Mouse (Mus musculus) layer of hippocampus, postnatal 10 days (tissue): ENCODE data around the gene Prtn3. TPM values are rescaled to one million over a fixed set of nuclear protein-coding genes. Genes with fewer than 3 reads are reported as not detected.

ENCODE experiments used
- DNase-seq, 2 experiments: peaks; one replicate each; pipeline ENCODE4 v3.0.0; 2021; ENCODE audit warnings: low spot score in 2 of 2
- total RNA-seq, 2 experiments: library from RNA; stranded (reverse); gene quantifications; 2 replicates each; pipeline ENCODE4 v1.2.3; 2021

Prtn3 gene
- total RNA-seq, 2 experiments from 2014 or later = 3.6 to 3.7 TPM

DNA sequence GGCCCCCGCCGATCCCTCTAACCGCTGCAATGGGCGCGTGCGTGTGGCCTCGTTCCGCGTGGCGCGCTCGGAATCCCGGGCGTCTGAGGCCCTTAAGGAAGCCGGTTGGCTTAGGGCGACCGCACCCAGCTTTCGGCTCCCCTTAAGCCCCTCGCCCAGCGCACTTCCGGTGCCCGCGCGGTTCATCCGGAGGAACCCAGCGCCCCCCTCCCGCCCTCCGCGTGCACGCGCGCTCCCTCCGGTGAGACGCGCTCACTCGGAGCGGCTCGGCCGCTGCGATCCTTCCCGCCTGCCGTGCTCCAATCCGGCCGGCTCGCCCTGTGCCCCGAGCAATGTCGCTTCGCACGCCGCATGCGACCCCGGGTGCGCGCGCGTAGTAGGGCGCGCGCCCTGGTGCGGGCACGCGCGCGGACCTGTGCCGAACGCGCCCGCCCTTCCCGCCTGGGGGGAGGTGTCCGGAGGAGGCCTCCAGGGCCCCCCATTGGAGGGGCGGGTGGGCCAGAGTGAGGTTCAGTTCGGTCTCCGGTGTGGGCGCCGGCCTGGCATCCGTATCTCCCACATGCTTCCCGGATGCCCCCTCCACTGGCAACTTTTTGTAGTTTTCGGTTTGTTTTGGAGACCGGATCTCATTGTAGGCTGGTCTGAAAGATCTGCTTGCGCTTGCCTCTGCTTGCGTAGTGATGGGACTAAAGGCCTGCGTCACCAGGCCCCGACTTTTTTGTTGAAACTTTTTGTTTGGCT lies 19.3 kb upstream of the Prtn3 start:
- DNase-seq = no peak

GRCm38 (mm10) chr10:79855558-79856184 lies 18.6 kb upstream of the Prtn3 start:
- no peak for DNase-seq

GRCm38 (mm10) chr10:79856280-79856679 lies 18.0 kb upstream of the Prtn3 start:
- no peak for DNase-seq

DNA sequence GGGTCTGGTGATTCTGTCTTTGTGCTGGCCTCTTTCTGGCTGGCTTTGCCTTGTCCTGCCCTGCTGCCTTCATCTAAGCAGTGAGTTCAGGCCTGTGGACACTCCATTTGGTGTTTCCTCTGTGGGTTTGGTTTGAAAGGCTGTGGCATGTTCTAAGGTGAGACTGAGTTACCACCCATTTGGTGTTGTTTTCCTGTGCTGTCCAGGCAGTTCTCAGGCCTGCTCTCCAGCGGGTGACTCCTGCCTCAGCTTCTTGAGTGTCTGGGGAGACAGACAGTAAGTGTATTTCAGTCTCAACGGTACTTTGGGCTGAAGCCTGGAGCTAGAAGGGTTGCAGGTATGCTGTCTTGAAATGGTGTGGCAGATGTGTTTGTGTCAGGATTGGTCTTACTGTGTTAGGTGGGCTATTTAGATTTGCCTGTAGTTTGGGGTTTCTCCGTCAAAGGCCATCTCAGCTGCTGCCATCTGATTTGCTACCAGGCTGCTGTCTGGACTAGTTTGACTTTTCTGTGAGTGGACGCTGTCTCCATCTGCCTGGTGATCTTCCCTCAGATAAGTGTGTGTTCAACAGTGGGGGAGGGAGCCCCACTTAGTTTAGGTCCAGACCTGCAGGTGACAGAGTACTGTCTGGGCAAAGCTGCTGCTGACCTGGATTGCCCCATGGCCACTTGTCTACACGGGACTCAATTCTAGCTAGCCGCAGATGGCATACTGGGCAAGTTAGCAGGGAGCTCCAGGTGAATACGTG lies 17.4 kb upstream of the Prtn3 start:
- no peak for DNase-seq

DNA sequence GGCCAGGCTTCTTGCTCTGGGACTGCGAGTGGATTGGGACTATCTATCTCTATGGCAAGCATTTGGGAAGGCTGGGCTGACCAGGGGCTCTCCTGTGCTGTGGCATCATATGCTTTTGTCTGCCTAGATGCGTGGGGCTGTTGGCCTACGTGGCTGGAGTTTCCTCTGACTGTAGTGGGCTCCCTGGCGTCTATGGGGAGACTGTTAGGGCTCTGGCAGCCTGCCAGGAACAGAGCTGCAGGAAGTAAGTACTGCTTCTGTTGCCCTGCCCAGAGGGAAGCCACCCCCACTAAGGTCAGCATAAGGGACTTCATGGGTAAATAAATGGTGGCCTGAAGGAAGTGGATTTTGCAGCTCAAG lies 16.8 kb upstream of the Prtn3 start:
- peak in 1 of 2 experiments; percentile 65 for DNase-seq

DNA sequence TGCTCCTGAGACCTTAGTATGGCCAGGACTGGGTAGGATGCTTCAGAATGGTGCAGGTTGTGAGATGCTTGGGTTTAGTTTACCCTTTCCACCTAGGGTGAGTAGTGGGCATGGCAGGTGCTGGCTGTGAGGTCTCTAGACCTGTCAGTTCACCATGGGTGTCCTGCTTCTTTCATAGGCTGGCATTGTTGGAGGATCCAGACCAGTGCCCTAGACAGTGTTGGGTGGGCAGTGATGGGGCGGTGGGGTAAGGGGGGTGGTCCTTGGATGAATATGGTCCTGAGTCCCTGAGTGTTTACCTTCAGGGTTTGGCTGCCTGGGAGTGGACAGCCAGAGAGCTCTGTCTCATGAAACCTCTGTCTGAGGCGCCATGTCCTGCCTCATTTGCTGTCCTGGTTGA lies 16.4 kb upstream of the Prtn3 start:
- no peak for DNase-seq

DNA sequence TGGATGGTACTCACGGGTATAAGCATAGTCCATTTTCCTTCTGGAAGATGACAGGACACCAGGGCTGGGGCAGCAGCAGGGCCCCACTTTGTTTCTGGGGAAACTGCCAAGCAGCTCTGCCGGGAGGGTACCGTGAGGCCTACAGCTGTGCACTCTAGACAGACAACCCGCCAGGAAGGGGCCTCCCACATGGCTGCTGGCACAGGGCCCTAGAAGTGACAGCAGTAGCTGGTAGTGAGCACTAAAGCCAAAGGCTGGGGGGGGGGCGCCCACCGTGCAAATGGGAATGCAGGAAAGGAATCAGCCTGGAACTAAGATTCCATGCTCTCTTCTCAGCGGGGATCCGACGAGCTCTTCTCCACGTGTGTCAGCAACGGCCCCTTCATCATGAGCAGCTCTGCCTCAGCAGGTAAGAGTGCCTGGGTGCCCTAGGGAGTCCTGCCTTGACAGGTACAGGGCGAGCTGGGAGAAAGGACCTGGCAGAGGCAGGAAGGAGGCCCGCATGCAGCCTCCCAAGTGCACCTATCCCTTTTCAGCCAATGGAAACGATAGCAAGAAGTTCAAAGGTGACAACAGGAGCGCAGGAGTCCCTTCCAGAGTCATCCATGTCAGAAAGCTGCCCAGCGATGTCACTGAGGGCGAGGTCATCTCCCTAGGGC lies 15.7 kb upstream of the Prtn3 start:
- peak; percentile 75 to 78 for DNase-seq

DNA sequence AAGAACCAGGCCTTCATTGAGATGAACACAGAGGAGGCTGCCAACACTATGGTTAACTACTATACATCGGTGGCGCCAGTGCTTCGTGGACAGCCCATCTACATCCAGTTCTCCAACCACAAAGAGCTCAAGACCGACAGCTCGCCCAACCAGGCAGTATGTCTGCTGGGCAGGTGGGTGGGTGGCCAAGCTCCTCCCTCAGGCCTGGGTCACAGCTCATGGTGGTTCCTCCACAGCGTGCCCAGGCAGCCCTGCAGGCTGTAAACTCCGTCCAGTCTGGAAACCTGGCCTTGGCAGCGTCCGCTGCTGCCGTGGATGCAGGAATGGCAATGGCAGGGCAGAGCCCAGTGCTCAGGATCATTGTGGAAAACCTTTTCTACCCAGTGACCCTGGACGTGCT lies 15.2 kb upstream of the Prtn3 start:
- DNase-seq = no peak

GRCm38 (mm10) chr10:79860079-79860911 lies 14.0 kb upstream of the Prtn3 start:
- DNase-seq = no peak

DNA sequence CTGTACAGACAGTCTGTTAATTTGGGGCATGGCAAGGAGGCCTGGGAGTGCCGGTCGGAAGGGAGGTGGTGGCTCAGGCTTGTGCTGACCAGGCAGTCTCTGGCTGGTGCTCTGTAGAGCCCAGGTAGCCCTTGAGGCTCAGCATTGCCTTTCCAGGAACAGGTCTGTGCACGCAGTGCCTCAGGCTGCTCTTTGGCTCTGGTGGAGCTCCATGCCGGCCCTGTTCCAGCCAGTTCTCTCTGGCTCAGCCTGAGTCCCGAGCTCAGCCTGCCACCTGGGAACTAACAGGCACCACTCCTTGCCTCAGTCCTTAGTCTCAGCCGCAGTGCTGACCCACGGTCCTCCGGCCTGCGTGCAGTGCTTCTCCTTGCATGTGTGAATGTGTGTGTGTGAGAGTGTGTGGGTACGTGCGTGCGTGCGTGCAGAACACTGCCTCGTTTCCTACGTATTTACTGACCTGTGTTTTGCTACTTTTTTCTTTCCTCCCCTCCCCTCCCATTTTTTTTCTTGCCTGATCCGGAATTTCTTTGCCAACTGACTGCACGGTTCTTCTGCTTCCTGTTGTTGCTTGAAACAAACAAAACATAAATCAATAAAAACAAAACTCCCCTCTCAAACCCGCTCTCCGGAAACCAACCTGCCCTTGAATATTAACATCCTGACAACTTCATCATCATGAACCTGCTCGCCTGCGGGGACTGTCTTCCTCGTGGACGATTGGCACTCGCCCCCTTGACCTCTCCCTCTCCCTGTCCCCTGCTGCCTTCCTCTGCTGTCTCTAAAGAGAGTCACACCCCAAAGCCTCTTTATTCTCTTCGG lies 12.8 kb upstream of the Prtn3 start:
- DNase-seq = no peak

GRCm38 (mm10) chr10:79862049-79862788 lies 12.1 kb upstream of the Prtn3 start:
- no peak for DNase-seq

DNA sequence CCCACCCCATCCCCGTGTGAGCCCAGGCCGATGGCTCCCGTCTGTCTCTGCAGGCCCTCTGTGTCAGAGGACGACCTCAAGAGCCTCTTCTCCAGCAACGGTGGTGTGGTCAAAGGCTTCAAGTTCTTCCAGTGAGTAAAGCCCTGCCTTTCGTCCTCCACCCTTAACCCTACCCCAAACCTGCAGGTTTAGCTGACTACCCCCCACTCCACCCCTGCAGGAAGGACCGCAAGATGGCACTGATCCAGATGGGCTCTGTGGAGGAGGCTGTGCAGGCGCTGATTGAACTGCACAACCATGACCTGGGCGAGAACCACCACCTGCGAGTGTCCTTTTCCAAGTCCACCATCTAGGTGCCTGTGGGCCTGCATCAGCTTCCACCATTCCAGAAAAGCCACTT lies 11.4 kb upstream of the Prtn3 start:
- DNase-seq = no peak

- no peak for DNase-seq
These were observed 9.7 kb upstream of the Prtn3 start for GRCm38 (mm10) chr10:79864351-79865188.

DNA sequence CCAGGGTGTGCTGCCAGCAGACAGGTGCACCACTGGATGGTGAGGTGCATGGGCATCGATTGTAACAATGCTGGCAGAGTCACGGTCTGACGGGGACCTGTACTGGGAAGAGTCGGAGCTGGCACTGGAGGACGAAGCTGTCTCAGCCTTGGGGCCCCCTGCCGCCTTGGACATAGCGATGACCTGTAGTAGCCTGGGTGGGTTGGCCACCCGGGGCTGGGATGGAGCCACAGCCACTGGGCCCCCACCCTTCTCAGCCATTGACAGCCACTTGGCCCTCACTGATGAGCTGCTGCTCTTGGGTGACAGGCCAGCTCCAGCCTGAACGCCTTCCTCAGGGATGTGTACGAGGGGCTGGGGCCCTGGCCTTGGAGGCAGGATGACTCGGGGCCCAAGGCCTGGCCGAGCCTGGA lies 9.1 kb upstream of the Prtn3 start:
- no peak for DNase-seq

DNA sequence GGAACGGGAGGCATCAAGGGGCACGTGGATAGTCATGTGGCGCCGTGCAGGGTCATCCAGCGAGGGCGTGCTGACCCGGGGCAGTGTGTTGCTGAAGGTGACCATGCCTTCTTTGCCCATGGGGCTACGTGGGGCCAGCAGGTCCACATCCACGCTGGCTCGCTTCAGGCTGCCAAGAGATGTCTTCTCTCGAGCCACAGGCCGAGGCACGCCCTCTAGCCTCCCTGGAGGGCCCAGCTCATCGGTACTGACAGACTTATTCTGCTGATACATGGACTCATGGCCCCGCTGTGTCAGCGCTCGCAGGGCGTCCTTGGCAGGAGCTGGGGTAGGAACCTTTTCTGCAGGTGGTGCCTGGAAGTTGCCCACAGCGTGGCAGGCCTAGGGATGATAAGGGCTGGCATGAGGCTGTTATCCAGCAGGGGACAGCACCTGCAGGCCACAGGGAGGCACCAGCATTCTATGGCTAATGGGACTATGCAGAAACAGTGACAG lies 8.4 kb upstream of the Prtn3 start:
- no peak for DNase-seq

- DNase-seq = no peak
These were observed 7.7 kb upstream of the Prtn3 start for GRCm38 (mm10) chr10:79866601-79867000.

DNA sequence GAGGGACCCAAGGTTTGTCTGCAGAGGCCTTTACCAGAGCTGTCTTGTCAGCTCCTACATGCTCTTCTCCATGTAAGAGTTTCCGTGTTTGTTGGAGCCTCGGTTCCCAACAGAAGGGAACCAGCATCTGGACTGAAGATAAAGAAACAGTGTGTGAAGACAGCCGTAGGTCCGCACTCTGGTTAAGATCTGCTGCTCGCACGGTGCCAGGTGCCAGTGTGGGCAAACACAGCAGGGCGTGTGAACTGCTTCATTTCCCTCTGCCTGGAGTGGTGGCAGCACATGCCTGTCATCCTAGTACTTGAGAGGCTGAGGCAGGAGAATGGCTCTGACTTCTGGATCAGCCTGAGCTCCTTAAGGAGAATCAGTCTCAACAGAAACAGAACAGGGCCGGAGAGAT lies 2.4 kb upstream of the Prtn3 start:
- no peak for DNase-seq

DNA sequence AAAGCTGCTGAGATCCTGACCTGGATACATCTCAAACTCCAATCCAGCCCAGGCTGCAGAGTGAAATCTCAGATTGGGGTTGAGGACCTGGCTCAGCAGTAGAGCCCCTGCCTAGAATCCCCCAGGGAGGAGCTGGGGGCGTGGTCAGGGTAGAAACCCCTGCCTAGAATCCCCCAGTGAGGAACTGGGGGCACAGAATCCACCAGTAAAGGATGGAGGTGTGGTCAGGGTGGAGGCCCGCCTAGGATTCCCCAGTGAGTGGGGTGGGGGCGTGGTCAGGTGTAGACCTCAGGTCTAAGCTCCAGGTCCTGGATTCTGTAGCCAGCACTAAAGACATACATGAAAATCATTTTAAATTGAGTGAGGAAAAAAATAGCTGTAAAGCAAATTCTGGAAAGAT lies 1.4 kb upstream of the Prtn3 start:
- no peak for DNase-seq
